Mouse (Mus musculus): ENCODE data around the gene Mmp21. TPM values are rescaled to one million over a fixed set of nuclear protein-coding genes. Genes with fewer than 3 reads are reported as not detected.
"Not testable (repeated sequence)": the region's sequence is repeated elsewhere in the genome, so short reads cannot be mapped to it uniquely, and the experiment has no call there.

Gene Mmp21
- polyA plus RNA-seq, 1 experiment from 2014 or later, result not detected

- ATAC-seq (ENCODE audit: insufficient number of reproducible peaks, insufficient read depth, low FRiP score, low TSS enrichment, low read depth), result no peak
- H3K27me3 ChIP-seq, result no peaks in the 10 kb centered on the region
- H3K27ac ChIP-seq, result no peak overlapping the region
- H3K4me2 ChIP-seq, result no peak overlapping the region
- peaks cover 33% of the 10 kb centered on the region for H3K36me3 ChIP-seq
- H3K9ac ChIP-seq, result no peak overlapping the region
- H3K4me3 ChIP-seq, result no peak overlapping the region
- no peaks in the 10 kb centered on the region for H3K4me1 ChIP-seq
- no peaks in the 10 kb centered on the region for H3K9me3 ChIP-seq
- WGBS, result 88% methylated on average over 12 of the region's 12 CpGs
Observed at GRCm38 (mm10) chr7:133698021-133698709, 18.3 kb upstream of the Mmp21 start.

GRCm38 (mm10) chr7:133685644-133686043, 5.8 kb upstream of the Mmp21 start:
- not testable (repeated sequence) for ATAC-seq (ENCODE audit: insufficient number of reproducible peaks, insufficient read depth, low FRiP score, low TSS enrichment, low read depth); H3K27me3 ChIP-seq; H3K27ac ChIP-seq; H3K4me1 ChIP-seq; H3K9ac ChIP-seq; H3K4me3 ChIP-seq; H3K4me2 ChIP-seq
- Histone ChIP-seq H3K9me3 (peaks cover 17% of the 10 kb centered on the region), H3K36me3 (peaks cover 44% of the 10 kb centered on the region)

- no peak for ATAC-seq (ENCODE audit: insufficient number of reproducible peaks, insufficient read depth, low FRiP score, low TSS enrichment, low read depth)
- Histone ChIP-seq H3K9ac (no peak overlapping the region), H3K4me2 (no peak overlapping the region), H3K27me3 (no peaks in the 10 kb centered on the region), H3K27ac (no peak overlapping the region), H3K4me1 (no peaks in the 10 kb centered on the region), H3K9me3 (peaks cover 17% of the 10 kb centered on the region), H3K4me3 (no peak overlapping the region), H3K36me3 (peaks cover 35% of the 10 kb centered on the region)
- WGBS, result 91% methylated on average over 6 of the region's 6 CpGs
Observed at GRCm38 (mm10) chr7:133684701-133685100, 4.8 kb upstream of the Mmp21 start.

- no peak for ATAC-seq (ENCODE audit: insufficient number of reproducible peaks, insufficient read depth, low FRiP score, low TSS enrichment, low read depth)
- Histone ChIP-seq H3K9me3 (peaks cover 15% of the 10 kb centered on the region), H3K9ac (no peak overlapping the region), H3K27me3 (no peaks in the 10 kb centered on the region), H3K4me3 (no peak overlapping the region), H3K36me3 (peaks cover 29% of the 10 kb centered on the region), H3K4me2 (no peak overlapping the region), H3K27ac (no peak overlapping the region), H3K4me1 (no peaks in the 10 kb centered on the region)
- WGBS, result 80% methylated on average over 5 of the region's 5 CpGs
Observed at GRCm38 (mm10) chr7:133684110-133684509, 4.2 kb upstream of the Mmp21 start.

- Histone ChIP-seq H3K36me3 (peaks cover 24% of the 10 kb centered on the region), H3K9me3 (peaks cover 11% of the 10 kb centered on the region), H3K27ac (no peak overlapping the region), H3K27me3 (no peaks in the 10 kb centered on the region), H3K4me1 (no peaks in the 10 kb centered on the region), H3K4me2 (no peak overlapping the region), H3K9ac (no peak overlapping the region), H3K4me3 (no peak overlapping the region)
- 81% methylated on average over 5 of the region's 5 CpGs for WGBS
- ATAC-seq (ENCODE audit: insufficient number of reproducible peaks, insufficient read depth, low FRiP score, low TSS enrichment, low read depth), result no peak
Observed at GRCm38 (mm10) chr7:133683626-133684025, 3.8 kb upstream of the Mmp21 start.

- H3K36me3 ChIP-seq, result peaks cover 9% of the 10 kb centered on the region
- no peaks in the 10 kb centered on the region for H3K4me1 ChIP-seq
- no peak overlapping the region; the same call in 1 of the 2 replicates for H3K9ac ChIP-seq
- H3K9me3 ChIP-seq, result no peaks in the 10 kb centered on the region
- H3K27me3 ChIP-seq, result no peaks in the 10 kb centered on the region
- no peak overlapping the region for H3K4me3 ChIP-seq
- no peak for ATAC-seq (ENCODE audit: insufficient number of reproducible peaks, insufficient read depth, low FRiP score, low TSS enrichment, low read depth)
- H3K4me2 ChIP-seq, result no peak overlapping the region
- WGBS, result 66% methylated on average over 4 of the region's 4 CpGs
- H3K27ac ChIP-seq, result no peak overlapping the region
Observed at GRCm38 (mm10) chr7:133679439-133679838, 422 bp downstream of the Mmp21 start.

- WGBS, result 80% methylated on average over 8 of the region's 8 CpGs
- Histone ChIP-seq H3K27ac (no peak overlapping the region), H3K27me3 (no peaks in the 10 kb centered on the region), H3K4me1 (no peaks in the 10 kb centered on the region), H3K4me2 (no peak overlapping the region), H3K36me3 (peaks cover 9% of the 10 kb centered on the region), H3K9ac (no peak overlapping the region), H3K4me3 (no peak overlapping the region), H3K9me3 (no peaks in the 10 kb centered on the region)
- ATAC-seq (ENCODE audit: insufficient number of reproducible peaks, insufficient read depth, low FRiP score, low TSS enrichment, low read depth), result no peak
Observed at GRCm38 (mm10) chr7:133678716-133679115, 1.1 kb downstream of the Mmp21 start.

- Histone ChIP-seq H3K4me3 (no peak overlapping the region), H3K9me3 (no peaks in the 10 kb centered on the region), H3K36me3 (peaks cover 35% of the 10 kb centered on the region), H3K27ac (no peak overlapping the region), H3K9ac (no peak overlapping the region), H3K4me2 (no peak overlapping the region), H3K27me3 (no peaks in the 10 kb centered on the region), H3K4me1 (no peaks in the 10 kb centered on the region)
- WGBS, result 69% methylated on average over 9 of the region's 9 CpGs
- ATAC-seq (ENCODE audit: insufficient number of reproducible peaks, insufficient read depth, low FRiP score, low TSS enrichment, low read depth), result no peak
Observed at GRCm38 (mm10) chr7:133676002-133676401, 3.9 kb downstream of the Mmp21 start.

GRCm38 (mm10) chr7:133670846-133671245, 9.0 kb downstream of the Mmp21 start:
- Histone ChIP-seq H3K36me3 (peaks cover 78% of the 10 kb centered on the region), H3K9me3 (no peaks in the 10 kb centered on the region), H3K27ac (no peak overlapping the region), H3K4me2 (no peak overlapping the region), H3K4me1 (no peaks in the 10 kb centered on the region), H3K4me3 (no peak overlapping the region), H3K27me3 (no peaks in the 10 kb centered on the region), H3K9ac (no peak overlapping the region)
- no peak for ATAC-seq (ENCODE audit: insufficient number of reproducible peaks, insufficient read depth, low FRiP score, low TSS enrichment, low read depth)
- 92% methylated on average over 3 of the region's 3 CpGs for WGBS

- 93% methylated on average over 9 of the region's 9 CpGs for WGBS
- Histone ChIP-seq H3K4me2 (no peak overlapping the region), H3K4me1 (no peaks in the 10 kb centered on the region), H3K27me3 (no peaks in the 10 kb centered on the region), H3K9me3 (no peaks in the 10 kb centered on the region), H3K9ac (no peak overlapping the region), H3K36me3 (peaks cover 83% of the 10 kb centered on the region), H3K27ac (no peak overlapping the region), H3K4me3 (no peak overlapping the region)
- no peak for ATAC-seq (ENCODE audit: insufficient number of reproducible peaks, insufficient read depth, low FRiP score, low TSS enrichment, low read depth)
Observed at GRCm38 (mm10) chr7:133669946-133670345, 9.9 kb downstream of the Mmp21 start.

- peaks cover 92% of the 10 kb centered on the region for H3K36me3 ChIP-seq
- 98% methylated on average over 1 of the region's 1 CpGs for WGBS
Observed at GRCm38 (mm10) chr7:133669071-133669470, 10.8 kb downstream of the Mmp21 start.

GRCm38 (mm10) chr7:133662467-133662866, 17.4 kb downstream of the Mmp21 start:
- Histone ChIP-seq H3K9ac (no peak overlapping the region), H3K4me1 (no peaks in the 10 kb centered on the region), H3K9me3 (no peaks in the 10 kb centered on the region), H3K36me3 (peaks cover 97% of the 10 kb centered on the region), H3K27me3 (no peaks in the 10 kb centered on the region), H3K4me2 (no peak overlapping the region), H3K4me3 (no peak overlapping the region), H3K27ac (no peak overlapping the region)
- ATAC-seq (ENCODE audit: insufficient number of reproducible peaks, insufficient read depth, low FRiP score, low TSS enrichment, low read depth), result no peak
- WGBS, result 88% methylated on average over 1 of the region's 1 CpGs

More at GRCm38 (mm10) chr7:133669071-133669470, 10.8 kb downstream of the Mmp21 start:
- H3K9me3 ChIP-seq, result no peaks in the 10 kb centered on the region
- no peak overlapping the region for H3K9ac ChIP-seq
- no peak overlapping the region for H3K4me3 ChIP-seq
- ATAC-seq (ENCODE audit: insufficient number of reproducible peaks, insufficient read depth, low FRiP score, low TSS enrichment, low read depth), result no peak
- no peak overlapping the region for H3K27ac ChIP-seq
- H3K4me1 ChIP-seq, result no peaks in the 10 kb centered on the region
- H3K27me3 ChIP-seq, result no peaks in the 10 kb centered on the region
- no peak overlapping the region for H3K4me2 ChIP-seq
